Mouse (Mus musculus): ENCODE data around the gene Gm14296.
"Not testable (repeated sequence)": the region's sequence is repeated elsewhere in the genome, so short reads cannot be mapped to it uniquely, and the experiment has no call there.

DNA sequence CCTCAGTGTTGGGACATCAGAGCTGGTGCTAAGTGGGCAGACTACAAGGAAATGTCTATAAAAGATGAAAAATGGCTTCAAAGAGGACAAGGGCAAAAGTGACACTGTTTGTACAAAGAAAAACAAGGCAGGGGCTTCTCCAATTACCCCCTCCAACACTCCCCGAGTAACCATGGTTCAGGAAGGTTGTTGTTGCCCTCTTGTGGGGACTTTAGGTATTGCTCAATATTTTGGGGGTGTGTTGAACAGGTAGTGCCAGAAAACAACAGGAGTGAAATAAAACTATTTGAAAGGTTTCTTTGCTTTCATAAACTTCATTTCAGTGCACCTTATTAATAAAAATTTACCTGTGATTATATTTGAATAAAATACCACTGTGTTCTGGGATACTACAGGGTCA, 22.1 kb downstream of the Gm14296 start:
- TF ChIP-seq CTCF (IDR thresholded peaks at IDR 0.05; ENCODE audit: control insufficient read depth, insufficient read depth, low read length); POLR2A (IDR thresholded peaks at IDR 0.05; ENCODE audit: borderline replicate concordance, control insufficient read depth, low read depth, low read length): not testable (repeated sequence)
